In the genomic region with DNA sequence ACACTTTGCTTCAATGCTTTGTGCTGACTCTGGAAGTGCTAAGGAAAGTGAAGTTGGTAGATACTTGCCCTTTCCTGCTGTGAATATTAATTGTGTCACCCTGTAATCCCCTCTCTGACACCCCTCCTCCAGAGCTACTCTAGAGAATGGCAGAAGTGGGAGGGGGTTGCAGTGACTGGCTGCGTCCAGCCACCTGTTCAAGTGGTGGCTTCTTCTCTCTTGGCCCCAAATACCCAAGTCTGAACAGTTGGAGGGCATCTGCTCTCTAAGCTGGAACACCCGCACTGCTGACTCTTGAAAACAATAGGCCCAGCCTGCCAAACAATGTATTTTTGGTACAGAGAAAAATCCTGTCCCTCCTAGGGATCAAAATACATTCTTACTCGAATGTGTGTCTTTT, we compare ENCODE assay signal across 23 mouse cellular contexts.
DNase-seq lines count a peak whose midpoint lies in the region; ATAC-seq and TF ChIP-seq lines count a peak whose summit lies in the region.
"Had no signal": no experiment of that assay in that cellular context is flagged by ENCODE, and none has a peak within 500 bp of the region (broad histone marks: within the 10 kb centered on the region; RNA-seq: fewer than 3 reads in every experiment).

No protein-coding gene starts in this region.

- no peak overlapping the region; the same call in 1 of the 2 replicates for H3K9ac ChIP-seq in heart, embryonic 16.5 days (ENCODE audit: low read length)
- H3K9ac ChIP-seq in embryonic facial prominence, embryonic 15.5 days: no peak overlapping the region
- H3K9ac ChIP-seq: liver, embryonic 15.5 days; lung, embryonic 15.5 days; midbrain, embryonic 15.5 days; neural tube, embryonic 15.5 days had no signal

- no peaks in the 10 kb centered on the region for H3K36me3 ChIP-seq in heart, embryonic 16.5 days (ENCODE audit: control insufficient read depth, insufficient read depth)
- H3K36me3 ChIP-seq in embryonic facial prominence, embryonic 15.5 days: no peaks in the 10 kb centered on the region
- H3K36me3 ChIP-seq: liver, embryonic 15.5 days; lung, embryonic 15.5 days; midbrain, embryonic 15.5 days; neural tube, embryonic 15.5 days had no signal

- no peaks in the 10 kb centered on the region for H3K9me3 ChIP-seq in heart, embryonic 16.5 days (replicated peaks; ENCODE audit: control insufficient read depth, low read length)
- H3K9me3 ChIP-seq in embryonic facial prominence, embryonic 15.5 days (replicated peaks): no peaks in the 10 kb centered on the region
- H3K9me3 ChIP-seq: liver, embryonic 15.5 days; lung, embryonic 15.5 days; megakaryocyte, embryonic 14.5 days; midbrain, embryonic 15.5 days; neural tube, embryonic 15.5 days had no signal

- peaks cover 30% of the 10 kb centered on the region for H3K4me1 ChIP-seq in heart, embryonic 16.5 days (ENCODE audit: control insufficient read depth, insufficient read depth, low read length)
- H3K4me1 ChIP-seq in embryonic facial prominence, embryonic 15.5 days: peaks cover 18% of the 10 kb centered on the region
- H3K4me1 ChIP-seq: liver, embryonic 15.5 days had no signal

- no peak for TF ChIP-seq CTCF in layer of hippocampus, adult 2 months (conservative IDR thresholded peaks at IDR 0.05)

- no peak for ATAC-seq in heart, embryonic 16.5 days (replicated peaks; ENCODE audit: extremely low read depth, insufficient read depth, low FRiP score)
- ATAC-seq in embryonic facial prominence, embryonic 15.5 days (ENCODE audit: insufficient number of reproducible peaks, low FRiP score, low TSS enrichment, low read depth): no peak
- ATAC-seq: intestine, postnatal 0 days; midbrain, embryonic 15.5 days had no signal

- no peak for DNase-seq in heart, postnatal 4 days
- DNase-seq in layer of hippocampus, adult 2 months (ENCODE audit: low spot score in 2 of 2): peak; percentile 43 to 47
- no peak for DNase-seq in layer of hippocampus, adult 9-10 months (ENCODE audit: low spot score)
- peak; percentile 47 for DNase-seq in brain, adult 2 months (ENCODE audit: low read depth, low spot score)
- no peak for DNase-seq in thymus, postnatal 0 days (ENCODE audit: low spot score)
- DNase-seq: adrenal gland, adult 8-10 months; cerebellum, adult 8-10 months; gastrocnemius, adult 2 months; heart, postnatal 14 days; kidney, postnatal 36 days; liver; lung, postnatal 36 days; right cerebral cortex, postnatal 14 days; thymus, adult 2 months had no signal

- H3K4me3 ChIP-seq in heart, embryonic 16.5 days (ENCODE audit: low read length): no peak overlapping the region
- H3K4me3 ChIP-seq in layer of hippocampus, adult 2 months: no peak overlapping the region
- H3K4me3 ChIP-seq in embryonic facial prominence, embryonic 15.5 days (replicated peaks): no peak overlapping the region
- H3K4me3 ChIP-seq: gastrocnemius, adult 2 months; liver, embryonic 15.5 days; lung, embryonic 15.5 days; midbrain, embryonic 15.5 days; neural tube, embryonic 15.5 days had no signal

- peak overlapping the region; percentile 37 for H3K27ac ChIP-seq in heart, embryonic 16.5 days (ENCODE audit: low read length)
- peak overlapping the region; percentile 55 for H3K27ac ChIP-seq in layer of hippocampus, adult 2 months
- peak overlapping the region; percentile 1; the same call in 1 of the 2 replicates for H3K27ac ChIP-seq in embryonic facial prominence, embryonic 15.5 days (replicated peaks)
- H3K27ac ChIP-seq: gastrocnemius, adult 2 months; liver, embryonic 15.5 days; lung, embryonic 15.5 days; midbrain, embryonic 15.5 days; neural tube, embryonic 15.5 days; stomach, postnatal 0 days had no signal

- H3K27me3 ChIP-seq in heart, embryonic 16.5 days (ENCODE audit: control insufficient read depth, insufficient read depth, low read length): no peaks in the 10 kb centered on the region
- no peaks in the 10 kb centered on the region for H3K27me3 ChIP-seq in embryonic facial prominence, embryonic 15.5 days
- H3K27me3 ChIP-seq: liver, embryonic 15.5 days; lung, embryonic 15.5 days; megakaryocyte, embryonic 14.5 days; midbrain, embryonic 15.5 days; neural tube, embryonic 15.5 days had no signal

- WGBS in heart, embryonic 16.5 days: 59% methylated on average over 3 of the region's 3 CpGs
- WGBS in embryonic facial prominence, embryonic 15.5 days: 41% methylated on average over 3 of the region's 3 CpGs

- H3K4me2 ChIP-seq in heart, embryonic 16.5 days (ENCODE audit: low read depth, low read length): no peak overlapping the region
- no peak overlapping the region for H3K4me2 ChIP-seq in embryonic facial prominence, embryonic 15.5 days (replicated peaks)
- H3K4me2 ChIP-seq: liver, embryonic 15.5 days; lung, embryonic 15.5 days; midbrain, embryonic 15.5 days; neural tube, embryonic 15.5 days had no signal

Comparison
In these comparisons a context has a peak if more than half of its experiments do, and no peak if none do; other contexts are left out.
1. DNase-seq: peak in layer of hippocampus, adult 2 months (2 of 2) and brain, adult 2 months (single experiment); none in heart, postnatal 4 days (single experiment), layer of hippocampus, adult 9-10 months (single experiment) and thymus, postnatal 0 days (single experiment).
2. H3K27ac ChIP-seq: peak in every context shown above with its lines; median percentile 55 in layer of hippocampus, adult 2 months; 37 in heart, embryonic 16.5 days; 1 in embryonic facial prominence, embryonic 15.5 days.